Mouse (Mus musculus) neural tube, embryonic 12.5 days (tissue): ENCODE data around the gene Csrp1. TPM values are rescaled to one million over a fixed set of nuclear protein-coding genes. Genes with fewer than 3 reads are reported as not detected.

Experiments
- ATAC-seq: fragments of 200-750 bp; cut with Nextera tagmentation; 2 replicates; pipeline ENCODE4 v1.8.0; 2017; ENCODE audit warnings: low read depth, mild to moderate bottlenecking, moderate TSS enrichment, moderate library complexity; ENCODE audit not compliant: low FRiP score
- H3K27ac ChIP-seq: fragments of 300-500 bp; sonication (generic); 2 replicates; pipeline ENCODE4 v1.5.1; 2016
- H3K27me3 ChIP-seq: fragments of 300-500 bp; sonication (generic); replicated peaks from 2 replicates; pipeline ENCODE4 v1.6.1; 2016; ENCODE audit warnings: mild to moderate bottlenecking
- H3K36me3 ChIP-seq: fragments of 300-500 bp; sonication (generic); 2 replicates; pipeline ENCODE4 v1.6.1; 2016; ENCODE audit warnings: mild to moderate bottlenecking
- H3K4me1 ChIP-seq: fragments of 300-500 bp; sonication (generic); 2 replicates; pipeline ENCODE4 v1.6.1; 2016
- H3K4me2 ChIP-seq: fragments of 300-500 bp; sonication (generic); replicated peaks from 2 replicates; pipeline ENCODE4 v1.6.1; 2016; ENCODE audit warnings: mild to moderate bottlenecking
- H3K4me3 ChIP-seq: fragments of 300-500 bp; sonication (generic); 2 replicates; pipeline ENCODE4 v1.5.1; 2016
- H3K9ac ChIP-seq: fragments of 300-500 bp; sonication (generic); 2 replicates; pipeline ENCODE4 v1.6.1; 2016; ENCODE audit warnings: mild to moderate bottlenecking
- H3K9me3 ChIP-seq: fragments of 300-500 bp; sonication (generic); 2 replicates; pipeline ENCODE4 v1.6.1; 2016; ENCODE audit warnings: mild to moderate bottlenecking
- WGBS: fragments of 180-500 bp; shearing (Covaris S2); methylation state at CpG from one replicate; pipeline ENCODE4 v1.1.7; 2016; 5-methylcytosine and 5-hydroxymethylcytosine counted together
- polyA plus RNA-seq: library from polyadenylated mRNA; unstranded; fragments of >200 nt; fragmentation: Nextera tagmentation; extraction: Ambion mirVana; gene quantifications from 2 replicates; pipeline ENCODE4 v1.2.1, GENCODE M21; 2016

Gene Csrp1
- polyA plus RNA-seq, result 44.9 and 45.1 TPM in 2 replicates

- no peak within 1 kb of the TSS for H3K4me2 ChIP-seq
- peak; percentile 21; the same call in 1 of the 2 replicates for ATAC-seq
- H3K9ac ChIP-seq, result no peak within 1 kb of the TSS
- H3K27ac ChIP-seq, result no peak within 1 kb of the TSS
- H3K4me3 ChIP-seq, result no peak within 1 kb of the TSS
- 70% methylated on average over 6 of the region's 6 CpGs for WGBS
- no peaks in the 10 kb centered on the region for H3K4me1 ChIP-seq
- H3K9me3 ChIP-seq, result no peaks in the 10 kb centered on the region
- H3K27me3 ChIP-seq, result no peaks in the 10 kb centered on the region
- no peaks in the 10 kb centered on the region for H3K36me3 ChIP-seq
Measured at GRCm38 (mm10) chr1:135719983-135720382, at the start of gene Csrp1. Gene Csrp1 (plus strand): TSS chr1:135720061.

- H3K27ac ChIP-seq, result no peak overlapping the region
- no peaks in the 10 kb centered on the region for H3K9me3 ChIP-seq
- H3K4me2 ChIP-seq, result peak overlapping the region; percentile 32; the same call in 1 of the 2 replicates
- peak; percentile 81 for ATAC-seq
- H3K4me1 ChIP-seq, result peaks cover 17% of the 10 kb centered on the region
- no peaks in the 10 kb centered on the region for H3K36me3 ChIP-seq
- H3K9ac ChIP-seq, result no peak overlapping the region
- no peaks in the 10 kb centered on the region for H3K27me3 ChIP-seq
- 10% methylated on average over 13 of the region's 13 CpGs for WGBS
- no peak overlapping the region for H3K4me3 ChIP-seq
Measured at GRCm38 (mm10) chr1:135670397-135671130, 49.3 kb upstream of the Csrp1 start.

DNA sequence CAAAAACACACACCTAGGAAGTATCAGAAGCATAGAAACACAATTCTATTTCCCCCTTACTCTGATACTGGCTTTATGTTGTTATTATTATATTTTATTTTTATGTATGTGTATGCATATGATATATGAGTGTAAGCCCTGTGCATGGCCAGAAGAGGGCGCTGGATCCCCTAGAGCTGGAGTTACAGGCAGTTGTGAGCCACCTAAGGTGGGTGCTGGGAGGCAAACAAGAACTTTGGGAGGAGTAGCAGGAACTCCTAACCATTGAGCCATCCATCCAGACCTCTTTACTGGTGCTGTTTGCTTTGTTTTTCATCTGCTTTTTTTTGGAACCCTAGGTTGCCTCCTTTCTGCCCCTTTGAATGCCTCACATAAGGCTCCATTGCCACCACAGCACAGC lies 48.5 kb upstream of the Csrp1 start:
- no peak overlapping the region for H3K9ac ChIP-seq
- H3K4me3 ChIP-seq, result no peak overlapping the region
- no peaks in the 10 kb centered on the region for H3K27me3 ChIP-seq
- H3K27ac ChIP-seq, result no peak overlapping the region
- H3K4me1 ChIP-seq, result peaks cover 17% of the 10 kb centered on the region
- H3K4me2 ChIP-seq, result no peak overlapping the region
- WGBS, result 27% methylated on average over 1 of the region's 1 CpGs
- no peaks in the 10 kb centered on the region for H3K36me3 ChIP-seq
- no peaks in the 10 kb centered on the region for H3K9me3 ChIP-seq
- no peak for ATAC-seq

GRCm38 (mm10) chr1:135671956-135672355 lies 47.9 kb upstream of the Csrp1 start:
- H3K4me3 ChIP-seq, result no peak overlapping the region
- no peak overlapping the region for H3K4me2 ChIP-seq
- H3K9ac ChIP-seq, result no peak overlapping the region
- H3K27ac ChIP-seq, result no peak overlapping the region
- no peak for ATAC-seq
- 77% methylated on average over 8 of the region's 8 CpGs for WGBS
- H3K27me3 ChIP-seq, result no peaks in the 10 kb centered on the region
- peaks cover 22% of the 10 kb centered on the region for H3K4me1 ChIP-seq
- H3K36me3 ChIP-seq, result no peaks in the 10 kb centered on the region
- H3K9me3 ChIP-seq, result no peaks in the 10 kb centered on the region

GRCm38 (mm10) chr1:135672374-135672773 lies 47.5 kb upstream of the Csrp1 start:
- Histone ChIP-seq H3K9me3 (no peaks in the 10 kb centered on the region), H3K4me3 (no peak overlapping the region), H3K4me1 (peaks cover 23% of the 10 kb centered on the region), H3K36me3 (no peaks in the 10 kb centered on the region), H3K27ac (no peak overlapping the region), H3K4me2 (no peak overlapping the region), H3K27me3 (no peaks in the 10 kb centered on the region), H3K9ac (no peak overlapping the region)
- 75% methylated on average over 4 of the region's 4 CpGs for WGBS
- no peak for ATAC-seq

DNA sequence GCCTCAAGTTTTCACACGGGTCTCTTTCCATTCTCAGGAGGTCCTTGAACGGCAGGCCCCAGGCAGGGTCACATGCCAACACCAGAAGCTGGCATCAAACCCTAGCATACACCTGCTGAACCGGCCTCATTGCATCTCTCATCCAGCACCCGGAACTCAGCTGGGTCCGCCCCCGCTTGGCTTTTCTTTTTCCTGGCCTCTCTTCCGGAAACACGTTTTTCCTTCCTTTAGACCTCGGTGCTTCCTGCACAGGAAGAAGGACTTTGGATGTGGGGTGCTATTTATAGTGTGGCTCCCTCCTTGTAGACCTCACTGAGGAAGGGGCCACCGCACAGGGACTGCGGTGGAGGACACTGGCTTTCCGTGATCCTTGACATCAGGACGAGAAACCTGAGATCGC lies 46.4 kb upstream of the Csrp1 start:
- no peak overlapping the region for H3K4me2 ChIP-seq
- H3K27me3 ChIP-seq, result no peaks in the 10 kb centered on the region
- no peak overlapping the region for H3K27ac ChIP-seq
- H3K9ac ChIP-seq, result no peak overlapping the region
- H3K4me1 ChIP-seq, result peaks cover 23% of the 10 kb centered on the region
- 88% methylated on average over 14 of the region's 14 CpGs for whole genome bisulfite sequencing
- H3K36me3 ChIP-seq, result no peaks in the 10 kb centered on the region
- H3K9me3 ChIP-seq, result no peaks in the 10 kb centered on the region
- ATAC-seq, result no peak
- H3K4me3 ChIP-seq, result no peak overlapping the region

DNA sequence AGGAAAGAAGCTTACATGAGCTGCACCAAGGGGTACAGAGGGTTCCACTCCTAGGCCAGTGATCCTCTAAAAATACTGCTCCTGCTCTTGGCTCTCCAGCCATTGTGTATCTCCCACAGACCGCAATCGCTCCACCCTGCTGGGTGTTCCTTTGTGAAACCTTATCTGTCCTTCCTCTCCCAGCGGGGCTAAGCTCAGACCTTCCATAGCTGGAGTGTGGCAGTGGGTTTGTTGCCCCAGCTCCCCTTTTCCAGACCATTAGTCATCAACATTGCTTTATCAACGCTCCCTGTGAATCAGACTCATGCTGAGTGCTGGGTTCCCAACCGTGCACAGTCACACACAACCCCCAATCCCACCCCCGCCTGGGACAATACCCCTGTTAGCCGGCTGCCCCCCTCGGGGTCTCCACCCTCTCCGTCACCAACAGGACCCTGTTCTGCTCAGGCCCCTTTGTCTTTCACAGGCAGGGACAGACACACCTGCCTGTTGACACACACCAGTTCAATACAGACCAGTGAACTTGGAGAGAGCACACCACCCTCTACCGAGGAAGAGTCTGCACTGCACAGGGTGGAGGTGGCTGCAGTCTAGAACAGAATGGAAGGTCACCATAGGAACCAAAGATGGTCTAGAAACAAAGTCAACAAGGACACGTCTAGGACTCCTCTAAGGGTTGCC lies 44.3 kb upstream of the Csrp1 start:
- H3K9ac ChIP-seq, result no peak overlapping the region
- no peaks in the 10 kb centered on the region for H3K9me3 ChIP-seq
- no peaks in the 10 kb centered on the region for H3K27me3 ChIP-seq
- ATAC-seq, result no peak
- H3K4me2 ChIP-seq, result no peak overlapping the region
- 28% methylated on average over 11 of the region's 11 CpGs for WGBS
- no peak overlapping the region for H3K27ac ChIP-seq
- H3K4me1 ChIP-seq, result peaks cover 8% of the 10 kb centered on the region
- H3K36me3 ChIP-seq, result no peaks in the 10 kb centered on the region
- no peak overlapping the region for H3K4me3 ChIP-seq

GRCm38 (mm10) chr1:135676247-135676646 lies 43.6 kb upstream of the Csrp1 start:
- no peak overlapping the region for H3K27ac ChIP-seq
- WGBS, result 90% methylated on average over 10 of the region's 10 CpGs

GRCm38 (mm10) chr1:135676938-135677682 lies 42.8 kb upstream of the Csrp1 start:
- Histone ChIP-seq H3K4me3 (no peak overlapping the region), H3K4me2 (no peak overlapping the region), H3K27ac (no peak overlapping the region), H3K4me1 (peaks cover 6% of the 10 kb centered on the region), H3K27me3 (no peaks in the 10 kb centered on the region), H3K9ac (0 out of 2 replicates have a peak overlapping the region, but pooled peaks have one; percentile 33), H3K36me3 (no peaks in the 10 kb centered on the region), H3K9me3 (no peaks in the 10 kb centered on the region)
- WGBS, result 41% methylated on average over 8 of the region's 8 CpGs
- ATAC-seq, result peak; percentile 60

More at GRCm38 (mm10) chr1:135676247-135676646, 43.6 kb upstream of the Csrp1 start:
- no peak for ATAC-seq
- H3K4me3 ChIP-seq, result no peak overlapping the region
- no peak overlapping the region for H3K4me2 ChIP-seq
- H3K9me3 ChIP-seq, result no peaks in the 10 kb centered on the region
- no peaks in the 10 kb centered on the region for H3K27me3 ChIP-seq
- H3K36me3 ChIP-seq, result no peaks in the 10 kb centered on the region
- H3K9ac ChIP-seq, result no peak overlapping the region
- peaks cover 6% of the 10 kb centered on the region for H3K4me1 ChIP-seq

- no peaks in the 10 kb centered on the region for H3K36me3 ChIP-seq
- no peak overlapping the region for H3K4me3 ChIP-seq
- H3K27me3 ChIP-seq, result no peaks in the 10 kb centered on the region
- no peak overlapping the region for H3K9ac ChIP-seq
- H3K4me1 ChIP-seq, result peaks cover 6% of the 10 kb centered on the region
- no peaks in the 10 kb centered on the region for H3K9me3 ChIP-seq
- ATAC-seq, result no peak
- H3K4me2 ChIP-seq, result no peak overlapping the region
- no peak overlapping the region for H3K27ac ChIP-seq
- WGBS, result 81% methylated on average over 6 of the region's 6 CpGs
Measured at GRCm38 (mm10) chr1:135678145-135678544, 41.7 kb upstream of the Csrp1 start.

GRCm38 (mm10) chr1:135680716-135681115 lies 39.1 kb upstream of the Csrp1 start:
- H3K36me3 ChIP-seq, result no peaks in the 10 kb centered on the region
- H3K9me3 ChIP-seq, result no peaks in the 10 kb centered on the region
- H3K27me3 ChIP-seq, result no peaks in the 10 kb centered on the region; the same call in 1 of the 2 replicates
- H3K4me3 ChIP-seq, result no peak overlapping the region
- WGBS, result 78% methylated on average over 4 of the region's 4 CpGs
- H3K4me2 ChIP-seq, result no peak overlapping the region
- no peak for ATAC-seq
- H3K4me1 ChIP-seq, result peaks cover 6% of the 10 kb centered on the region
- no peak overlapping the region for H3K9ac ChIP-seq
- no peak overlapping the region for H3K27ac ChIP-seq

DNA sequence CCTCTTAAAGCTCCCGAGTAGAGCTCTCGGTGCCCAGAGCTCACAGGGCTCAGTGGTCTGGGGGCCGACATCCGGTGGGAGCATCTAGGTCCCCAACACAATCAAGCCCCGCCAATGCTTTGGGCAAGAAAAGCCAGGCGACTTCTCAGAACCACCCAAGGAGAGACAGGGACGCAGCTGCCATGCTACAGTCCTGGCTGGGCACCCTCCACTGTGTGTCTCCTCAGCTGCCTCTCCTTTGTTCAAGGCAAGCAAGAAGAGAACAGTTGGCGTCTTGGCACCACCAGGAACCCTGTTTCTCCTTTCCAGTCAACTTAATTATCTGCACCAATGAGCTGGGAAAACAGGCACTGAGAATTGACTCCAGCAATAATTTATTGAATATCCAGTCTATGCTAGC lies 38.7 kb upstream of the Csrp1 start:
- Histone ChIP-seq H3K9ac (no peak overlapping the region), H3K36me3 (no peaks in the 10 kb centered on the region), H3K27ac (no peak overlapping the region), H3K4me3 (no peak overlapping the region), H3K4me1 (peaks cover 7% of the 10 kb centered on the region), H3K4me2 (no peak overlapping the region), H3K27me3 (no peaks in the 10 kb centered on the region; the same call in 1 of the 2 replicates), H3K9me3 (no peaks in the 10 kb centered on the region)
- 73% methylated on average over 8 of the region's 8 CpGs for WGBS
- ATAC-seq, result no peak
